Mouse (Mus musculus): ENCODE measurements at regions not wholly inside any gene's neighbourhood (a gene's known extent, or its start where the extent isn't known, plus 50 kb on each side); places are given as distances from the start of the nearest gene placed in this dataset.

- DNase-seq = no peak
Observed at GRCm38 (mm10) chrX:70820518-70820917, 229.5 kb upstream of the Mamld1 start.

- DNase-seq = peak in 1 of 2 experiments; percentile 1
Observed at GRCm38 (mm10) chrX:70817771-70818170, 232.3 kb upstream of the Mamld1 start.

GRCm38 (mm10) chrX:70816662-70817061 is 233.4 kb upstream of the Mamld1 start:
- DNase-seq = peak in 1 of 2 experiments; percentile 0

GRCm38 (mm10) chrX:70791796-70792195 is 258.3 kb upstream of the Mamld1 start:
- no peak for DNase-seq

GRCm38 (mm10) chrX:70762862-70763261 is 285.9 kb upstream of the Tmem185a start:
- DNase-seq = no peak

- no peak for DNase-seq
Observed at GRCm38 (mm10) chrX:70713004-70713604, 236.1 kb upstream of the Tmem185a start.

GRCm38 (mm10) chrX:70682194-70682593 is 205.2 kb upstream of the Tmem185a start:
- no peak for DNase-seq

- no peak for DNase-seq
Observed at GRCm38 (mm10) chrX:70667092-70667491, 190.1 kb upstream of the Tmem185a start.

Measured in kidney, adult 8-10 months (tissue).